Mouse (Mus musculus): ENCODE results near the gene Slc25a33. TPM values are rescaled to one million over a fixed set of nuclear protein-coding genes. Genes with fewer than 3 reads are reported as not detected.

Gene Slc25a33
- total and polyA plus RNA-seq, 2 experiments from 2014 or later: 20.4 to 39.6 TPM

- no peak overlapping the region for H3K27ac ChIP-seq
- no peaks in the 10 kb centered on the region for H3K4me1 ChIP-seq (ENCODE audit: insufficient read depth, low read length)
- H3K9me3 ChIP-seq (ENCODE audit: low read length): no peaks in the 10 kb centered on the region
- ATAC-seq (no peak), DNase-seq (ENCODE audit: low spot score) (no peak)
- no peaks in the 10 kb centered on the region for H3K27me3 ChIP-seq (ENCODE audit: insufficient read depth, low read length)
- 82% methylated on average over 3 of the region's 3 CpGs for WGBS
- no peak overlapping the region for H3K4me3 ChIP-seq (ENCODE audit: low read length)
- no peak for TF ChIP-seq CTCF (IDR thresholded peaks at IDR 0.05; ENCODE audit: low read depth)
- no peak overlapping the region for H3K9ac ChIP-seq (replicated peaks; ENCODE audit: low read length)
- peaks cover 42% of the 10 kb centered on the region for H3K36me3 ChIP-seq (ENCODE audit: insufficient read depth, low read length)
- no peak overlapping the region for H3K4me2 ChIP-seq (ENCODE audit: low read depth, low read length)
Observed at GRCm38 (mm10) chr4:149714542-149714941, 59.5 kb downstream of the Slc25a33 start.

GRCm38 (mm10) chr4:149711955-149712354 lies 62.1 kb downstream of the Slc25a33 start:
- 0 out of 2 replicates have a peak, but pooled peaks have one; percentile 16 for ATAC-seq

GRCm38 (mm10) chr4:149711485-149711884 lies 62.6 kb downstream of the Slc25a33 start:
- ATAC-seq (no peak), DNase-seq (ENCODE audit: low spot score) (no peak)
- Histone ChIP-seq H3K9ac (replicated peaks; ENCODE audit: low read length) (no peak overlapping the region), H3K27me3 (ENCODE audit: insufficient read depth, low read length) (no peaks in the 10 kb centered on the region), H3K4me2 (ENCODE audit: low read depth, low read length) (no peak overlapping the region), H3K9me3 (ENCODE audit: low read length) (no peaks in the 10 kb centered on the region), H3K4me3 (ENCODE audit: low read length) (no peak overlapping the region), H3K27ac (no peak overlapping the region), H3K4me1 (ENCODE audit: insufficient read depth, low read length) (no peaks in the 10 kb centered on the region), H3K36me3 (ENCODE audit: insufficient read depth, low read length) (peaks cover 13% of the 10 kb centered on the region)
- TF ChIP-seq CTCF (IDR thresholded peaks at IDR 0.05; ENCODE audit: low read depth): no peak
- 94% methylated on average over 5 of the region's 5 CpGs for WGBS

More at GRCm38 (mm10) chr4:149711955-149712354, 62.1 kb downstream of the Slc25a33 start:
- no peaks in the 10 kb centered on the region for H3K9me3 ChIP-seq (ENCODE audit: low read length)
- H3K9ac ChIP-seq (replicated peaks; ENCODE audit: low read length): no peak overlapping the region
- no peak overlapping the region for H3K27ac ChIP-seq
- H3K4me3 ChIP-seq (ENCODE audit: low read length): no peak overlapping the region
- peak; percentile 80 for TF ChIP-seq CTCF (IDR thresholded peaks at IDR 0.05; ENCODE audit: low read depth)
- H3K4me1 ChIP-seq (ENCODE audit: insufficient read depth, low read length): no peaks in the 10 kb centered on the region
- peak; percentile 56 for DNase-seq (ENCODE audit: low spot score)
- H3K27me3 ChIP-seq (ENCODE audit: insufficient read depth, low read length): no peaks in the 10 kb centered on the region
- peaks cover 18% of the 10 kb centered on the region for H3K36me3 ChIP-seq (ENCODE audit: insufficient read depth, low read length)
- no peak overlapping the region for H3K4me2 ChIP-seq (ENCODE audit: low read depth, low read length)
- WGBS: 22% methylated on average over 7 of the region's 7 CpGs

GRCm38 (mm10) chr4:149710510-149710909 lies 63.6 kb downstream of the Slc25a33 start:
- peak; percentile 71 for TF ChIP-seq CTCF (IDR thresholded peaks at IDR 0.05; ENCODE audit: low read depth)
- H3K27ac ChIP-seq: no peak overlapping the region
- H3K9ac ChIP-seq (replicated peaks; ENCODE audit: low read length): no peak overlapping the region
- DNase-seq (ENCODE audit: low spot score) (peak; percentile 39), ATAC-seq (peak; percentile 64; the same call in 1 of the 2 replicates)
- no peak overlapping the region for H3K4me2 ChIP-seq (ENCODE audit: low read depth, low read length)
- no peaks in the 10 kb centered on the region for H3K27me3 ChIP-seq (ENCODE audit: insufficient read depth, low read length)
- WGBS: 22% methylated on average over 5 of the region's 5 CpGs
- H3K4me1 ChIP-seq (ENCODE audit: insufficient read depth, low read length): no peaks in the 10 kb centered on the region
- H3K9me3 ChIP-seq (ENCODE audit: low read length): no peaks in the 10 kb centered on the region
- H3K4me3 ChIP-seq (ENCODE audit: low read length): no peak overlapping the region
- H3K36me3 ChIP-seq (ENCODE audit: insufficient read depth, low read length): peaks cover 3% of the 10 kb centered on the region; the same call in 1 of the 2 replicates

- Histone ChIP-seq H3K27me3 (ENCODE audit: insufficient read depth, low read length) (no peaks in the 10 kb centered on the region), H3K4me1 (ENCODE audit: insufficient read depth, low read length) (no peaks in the 10 kb centered on the region), H3K4me3 (ENCODE audit: low read length) (no peak overlapping the region), H3K4me2 (ENCODE audit: low read depth, low read length) (no peak overlapping the region), H3K9ac (replicated peaks; ENCODE audit: low read length) (no peak overlapping the region), H3K27ac (no peak overlapping the region), H3K9me3 (ENCODE audit: low read length) (no peaks in the 10 kb centered on the region), H3K36me3 (ENCODE audit: insufficient read depth, low read length) (no peaks in the 10 kb centered on the region)
- DNase-seq (ENCODE audit: low spot score): no peak
- TF ChIP-seq CTCF (IDR thresholded peaks at IDR 0.05; ENCODE audit: low read depth): no peak
- no peak for ATAC-seq
- WGBS: 88% methylated on average over 8 of the region's 8 CpGs
Observed at GRCm38 (mm10) chr4:149705941-149706340, 68.1 kb downstream of the Slc25a33 start.

- DNase-seq (ENCODE audit: low spot score) (no peak), ATAC-seq (no peak)
- Histone ChIP-seq H3K9ac (replicated peaks; ENCODE audit: low read length) (no peak overlapping the region), H3K4me3 (ENCODE audit: low read length) (no peak overlapping the region), H3K9me3 (ENCODE audit: low read length) (no peaks in the 10 kb centered on the region), H3K36me3 (ENCODE audit: insufficient read depth, low read length) (no peaks in the 10 kb centered on the region), H3K4me2 (ENCODE audit: low read depth, low read length) (no peak overlapping the region), H3K27ac (no peak overlapping the region), H3K27me3 (ENCODE audit: insufficient read depth, low read length) (peaks cover 5% of the 10 kb centered on the region; the same call in 1 of the 2 replicates), H3K4me1 (ENCODE audit: insufficient read depth, low read length) (no peaks in the 10 kb centered on the region)
- no peak for TF ChIP-seq CTCF (IDR thresholded peaks at IDR 0.05; ENCODE audit: low read depth)
- WGBS: 75% methylated on average over 7 of the region's 7 CpGs
Observed at GRCm38 (mm10) chr4:149705298-149705697, 68.8 kb downstream of the Slc25a33 start.

GRCm38 (mm10) chr4:149702210-149702979 lies 71.7 kb downstream of the Slc25a33 start, which contains the start of gene Pik3cd:
TSS of gene Pik3cd (minus strand) at chr4:149702571.
- H3K27ac ChIP-seq: no peak within 1 kb of the TSS
- TF ChIP-seq CTCF (IDR thresholded peaks at IDR 0.05; ENCODE audit: low read depth): no peak
- WGBS: 74% methylated on average over 19 of the region's 19 CpGs

More at GRCm38 (mm10) chr4:149702210-149702979, 71.7 kb downstream of the Slc25a33 start, which contains the start of gene Pik3cd:
- DNase-seq (ENCODE audit: low spot score) (no peak), ATAC-seq (no peak)
- Histone ChIP-seq H3K36me3 (ENCODE audit: insufficient read depth, low read length) (no peaks in the 10 kb centered on the region), H3K4me1 (ENCODE audit: insufficient read depth, low read length) (peaks cover 5% of the 10 kb centered on the region), H3K9ac (replicated peaks; ENCODE audit: low read length) (no peak within 1 kb of the TSS), H3K9me3 (ENCODE audit: low read length) (no peaks in the 10 kb centered on the region), H3K4me3 (ENCODE audit: low read length) (no peak within 1 kb of the TSS), H3K4me2 (ENCODE audit: low read depth, low read length) (no peak within 1 kb of the TSS), H3K27me3 (ENCODE audit: insufficient read depth, low read length) (peaks cover 5% of the 10 kb centered on the region; the same call in 1 of the 2 replicates)

All from hindbrain, postnatal 0 days (tissue).